Mouse (Mus musculus): Measurements from ENCODE around the gene Pcsk4. TPM values are rescaled to one million over a fixed set of nuclear protein-coding genes. Genes with fewer than 3 reads are reported as not detected.

The Pcsk4 gene
- polyA plus RNA-seq, 1 experiment = 9.1 TPM

DNA sequence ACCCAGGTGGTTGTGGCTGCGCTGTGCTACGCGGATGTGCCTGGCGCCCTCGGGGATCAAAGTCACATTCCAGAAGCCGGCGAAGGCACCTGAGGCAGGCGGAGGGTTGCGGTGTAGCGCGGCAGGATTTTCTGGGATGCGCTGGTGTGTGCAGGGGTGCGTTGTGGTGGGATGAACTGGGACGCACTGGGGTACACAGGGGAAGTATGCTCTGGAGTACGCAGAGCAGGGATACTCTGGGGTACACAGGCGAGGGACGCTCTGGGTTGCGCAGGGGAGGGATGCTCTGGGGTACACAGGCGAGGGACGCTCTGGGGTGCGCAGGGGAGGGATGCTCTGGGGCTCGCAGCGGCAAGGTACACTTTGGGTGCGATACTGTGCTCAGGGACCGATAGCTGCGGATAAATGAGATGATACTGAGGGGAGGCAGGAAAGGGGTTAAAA lies 13.0 kb upstream of the Pcsk4 start:
- no peak for DNase-seq
- H3K4me3 ChIP-seq (ENCODE audit: insufficient read depth, low read depth, low read length) = no peak overlapping the region
- no peaks in the 10 kb centered on the region for H3K27me3 ChIP-seq (replicated peaks; ENCODE audit: control insufficient read depth, insufficient read depth, low read length)
- no peak overlapping the region for H3K27ac ChIP-seq (ENCODE audit: insufficient read depth, low read depth, low read length)
- peaks cover 11% of the 10 kb centered on the region for H3K4me1 ChIP-seq (ENCODE audit: control insufficient read depth, insufficient read depth, low read length)
- H3K36me3 ChIP-seq (ENCODE audit: control insufficient read depth, insufficient read depth, low read length) = no peaks in the 10 kb centered on the region
- 4% methylated on average over 26 of the region's 26 CpGs for WGBS
- TF ChIP-seq POLR2A (IDR thresholded peaks at IDR 0.05; ENCODE audit: low read depth, low read length) = no peak
- TF ChIP-seq CTCF (conservative IDR thresholded peaks at IDR 0.05; ENCODE audit: insufficient read depth, insufficient read length, low read depth, low read length) = no peak

DNA sequence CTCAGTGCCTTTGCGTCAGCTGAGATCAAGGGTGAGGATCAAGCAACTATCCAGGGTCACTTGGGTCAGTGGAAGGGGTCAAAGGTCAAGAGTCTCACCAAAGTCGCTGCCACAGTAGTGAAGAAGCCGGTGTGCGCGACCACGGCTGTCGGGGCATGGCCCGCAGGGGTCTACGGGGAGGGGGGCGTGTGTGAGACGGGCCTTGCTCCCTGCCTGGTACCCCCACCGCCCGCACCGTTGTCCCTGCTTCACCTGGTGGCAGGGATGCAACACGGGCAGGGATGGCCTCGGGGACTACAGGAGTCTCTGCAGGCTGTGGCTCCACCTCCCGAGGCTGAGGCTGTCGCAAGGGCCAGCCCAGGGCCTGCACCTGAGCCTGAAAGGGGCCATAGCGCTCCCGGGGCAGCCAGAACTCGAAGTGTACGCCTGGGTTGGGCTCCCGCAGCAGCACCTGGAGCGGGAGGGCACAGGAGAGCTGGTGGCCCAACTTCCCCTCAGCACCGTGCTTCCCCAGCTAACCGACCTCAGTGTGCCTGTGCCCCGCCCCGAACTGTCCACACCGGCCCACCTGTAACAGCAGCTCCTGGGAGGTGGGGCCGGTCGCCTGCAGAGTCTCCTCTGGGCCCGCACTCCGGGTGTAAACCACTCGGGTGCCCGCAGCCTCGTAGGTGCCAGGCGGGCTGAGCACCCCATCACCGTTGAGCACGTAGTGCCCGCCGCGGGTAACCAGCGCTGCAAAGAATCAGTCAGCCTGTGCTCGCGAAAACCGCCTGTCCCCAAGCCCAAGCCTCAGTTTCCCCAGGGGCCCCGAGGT lies 12.4 kb upstream of the Pcsk4 start:
- TF ChIP-seq CTCF (conservative IDR thresholded peaks at IDR 0.05; ENCODE audit: insufficient read depth, insufficient read length, low read depth, low read length) (no peak), POLR2A (IDR thresholded peaks at IDR 0.05; ENCODE audit: low read depth, low read length) (no peak)
- no peak for DNase-seq
- no peaks in the 10 kb centered on the region for H3K27me3 ChIP-seq (replicated peaks; ENCODE audit: control insufficient read depth, insufficient read depth, low read length)
- peaks cover 11% of the 10 kb centered on the region for H3K4me1 ChIP-seq (ENCODE audit: control insufficient read depth, insufficient read depth, low read length)
- WGBS = 11% methylated on average over 47 of the region's 47 CpGs
- H3K27ac ChIP-seq (ENCODE audit: insufficient read depth, low read depth, low read length) = no peak overlapping the region
- H3K36me3 ChIP-seq (ENCODE audit: control insufficient read depth, insufficient read depth, low read length) = no peaks in the 10 kb centered on the region
- no peak overlapping the region for H3K4me3 ChIP-seq (ENCODE audit: insufficient read depth, low read depth, low read length)

DNA sequence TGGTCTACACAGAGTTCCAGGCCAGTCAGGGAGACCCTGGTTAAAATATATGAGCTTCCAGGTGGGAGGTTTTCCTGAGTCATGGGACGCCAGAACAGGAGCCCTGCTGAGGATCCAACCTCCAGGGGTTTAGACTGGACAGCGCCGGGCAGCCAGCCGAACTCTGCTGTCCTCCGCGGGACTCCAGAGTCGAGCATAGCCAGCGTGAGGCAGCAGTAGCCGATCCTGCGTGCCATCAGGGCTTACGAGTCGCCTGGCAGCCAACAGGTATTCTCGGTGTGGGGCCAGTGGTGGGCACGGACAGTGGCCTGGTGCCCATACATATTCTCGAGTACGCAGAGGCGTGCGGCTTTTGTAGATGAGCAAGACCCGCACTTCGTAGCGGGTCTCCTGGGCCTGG lies 11.7 kb upstream of the Pcsk4 start:
- Histone ChIP-seq H3K36me3 (ENCODE audit: control insufficient read depth, insufficient read depth, low read length) (no peaks in the 10 kb centered on the region), H3K4me3 (ENCODE audit: insufficient read depth, low read depth, low read length) (no peak overlapping the region), H3K4me1 (ENCODE audit: control insufficient read depth, insufficient read depth, low read length) (peaks cover 11% of the 10 kb centered on the region), H3K27ac (ENCODE audit: insufficient read depth, low read depth, low read length) (no peak overlapping the region), H3K27me3 (replicated peaks; ENCODE audit: control insufficient read depth, insufficient read depth, low read length) (no peaks in the 10 kb centered on the region)
- TF ChIP-seq CTCF (conservative IDR thresholded peaks at IDR 0.05; ENCODE audit: insufficient read depth, insufficient read length, low read depth, low read length) (no peak), POLR2A (IDR thresholded peaks at IDR 0.05; ENCODE audit: low read depth, low read length) (no peak)
- 40% methylated on average over 21 of the region's 21 CpGs for WGBS
- DNase-seq = no peak

DNA sequence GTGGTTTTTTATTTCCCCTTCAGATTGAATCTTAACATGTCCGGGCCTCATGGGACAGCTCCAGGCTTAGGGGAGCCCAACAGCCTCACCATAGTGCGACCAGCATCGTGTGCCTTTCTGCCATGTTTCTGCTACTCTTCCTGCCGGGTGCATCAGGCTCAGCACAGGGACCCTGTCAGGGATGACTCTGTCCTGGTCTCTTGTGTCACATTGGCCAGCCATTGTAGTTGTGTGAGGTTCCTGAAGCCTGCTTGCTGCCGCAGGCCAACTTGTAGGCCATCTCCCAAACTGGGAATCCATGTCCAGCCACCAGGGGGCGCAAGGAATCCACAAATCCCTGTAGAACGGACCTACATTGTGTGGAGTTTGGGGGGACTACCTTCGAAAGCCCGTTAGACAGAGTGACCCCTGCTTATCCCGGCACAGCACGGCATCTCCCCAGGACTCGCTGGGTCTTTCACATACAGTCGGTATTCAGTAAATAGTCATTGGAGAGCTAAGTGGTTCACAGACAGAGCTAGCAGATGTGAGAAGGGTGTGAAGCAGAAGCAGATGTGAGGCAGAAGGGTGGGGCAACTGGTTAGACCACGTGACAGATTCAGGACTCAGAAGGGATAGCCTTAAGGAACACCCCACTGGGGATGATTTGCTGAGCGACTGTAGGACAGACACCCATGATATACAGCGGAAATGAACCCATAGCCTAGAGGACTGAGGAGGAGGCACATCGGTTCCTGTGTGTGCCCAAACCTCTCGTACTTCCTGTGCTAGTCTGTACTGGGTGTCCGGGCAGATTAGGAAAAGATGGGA lies 10.8 kb upstream of the Pcsk4 start:
- TF ChIP-seq CTCF (conservative IDR thresholded peaks at IDR 0.05; ENCODE audit: insufficient read depth, insufficient read length, low read depth, low read length) (peak; percentile 86), POLR2A (IDR thresholded peaks at IDR 0.05; ENCODE audit: low read depth, low read length) (no peak)
- H3K4me1 ChIP-seq (ENCODE audit: control insufficient read depth, insufficient read depth, low read length) = peaks cover 11% of the 10 kb centered on the region
- H3K36me3 ChIP-seq (ENCODE audit: control insufficient read depth, insufficient read depth, low read length) = no peaks in the 10 kb centered on the region
- peak; percentile 85 for DNase-seq
- no peak overlapping the region for H3K27ac ChIP-seq (ENCODE audit: insufficient read depth, low read depth, low read length)
- H3K4me3 ChIP-seq (ENCODE audit: insufficient read depth, low read depth, low read length) = no peak overlapping the region
- H3K27me3 ChIP-seq (replicated peaks; ENCODE audit: control insufficient read depth, insufficient read depth, low read length) = no peaks in the 10 kb centered on the region
- WGBS = 20% methylated on average over 19 of the region's 19 CpGs

DNA sequence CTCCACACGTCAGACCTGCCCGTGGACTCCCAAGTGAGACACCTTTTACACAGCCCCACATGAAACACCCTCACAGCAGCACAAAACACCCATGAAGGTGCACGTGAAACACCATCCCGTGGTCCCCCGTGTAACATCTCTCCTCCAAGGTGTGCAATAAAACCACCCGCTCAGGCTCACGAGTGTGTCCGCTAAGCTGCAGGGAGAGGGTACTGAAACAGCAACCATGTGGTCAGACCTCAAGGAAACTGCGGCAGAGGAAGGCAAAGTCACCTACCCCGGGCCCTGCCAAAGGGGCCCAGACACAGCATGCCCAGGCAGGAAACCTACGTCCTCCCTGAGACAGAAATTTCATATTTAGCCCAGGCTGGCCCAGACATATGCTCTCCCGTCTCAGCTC lies 7.0 kb upstream of the Pcsk4 start:
- Histone ChIP-seq H3K4me1 (ENCODE audit: control insufficient read depth, insufficient read depth, low read length) (no peaks in the 10 kb centered on the region), H3K27me3 (replicated peaks; ENCODE audit: control insufficient read depth, insufficient read depth, low read length) (no peaks in the 10 kb centered on the region), H3K27ac (ENCODE audit: insufficient read depth, low read depth, low read length) (no peak overlapping the region), H3K4me3 (ENCODE audit: insufficient read depth, low read depth, low read length) (no peak overlapping the region), H3K36me3 (ENCODE audit: control insufficient read depth, insufficient read depth, low read length) (no peaks in the 10 kb centered on the region)
- 87% methylated on average over 12 of the region's 12 CpGs for WGBS
- no peak for DNase-seq
- no peak for TF ChIP-seq POLR2A (IDR thresholded peaks at IDR 0.05; ENCODE audit: low read depth, low read length)
- no peak for TF ChIP-seq CTCF (conservative IDR thresholded peaks at IDR 0.05; ENCODE audit: insufficient read depth, insufficient read length, low read depth, low read length)

DNA sequence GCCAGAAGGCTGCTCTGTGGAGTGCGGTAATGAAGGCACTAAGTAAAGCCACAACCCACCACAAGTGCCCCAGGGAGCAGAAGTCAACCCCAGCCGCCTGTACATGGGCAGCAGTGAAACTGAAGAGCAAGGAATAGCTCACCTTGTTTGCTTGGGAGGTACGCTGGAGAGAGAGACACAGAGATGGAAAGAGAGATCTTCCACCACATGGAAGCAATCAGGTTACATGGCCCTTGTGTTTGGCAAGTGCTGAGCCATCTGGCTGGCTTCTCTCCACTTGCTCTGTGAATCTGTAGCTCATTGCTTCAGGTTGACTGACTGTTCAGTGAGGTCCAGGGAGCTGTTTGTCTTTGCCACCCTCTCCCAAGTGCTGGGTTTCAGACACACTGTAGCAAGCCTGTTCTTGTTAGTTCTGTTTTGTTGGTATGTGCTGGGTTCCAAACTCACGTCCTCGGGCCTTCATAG lies 3.3 kb upstream of the Pcsk4 start:
- Histone ChIP-seq H3K4me1 (ENCODE audit: control insufficient read depth, insufficient read depth, low read length) (peaks cover 5% of the 10 kb centered on the region; the same call in 1 of the 2 replicates), H3K36me3 (ENCODE audit: control insufficient read depth, insufficient read depth, low read length) (no peaks in the 10 kb centered on the region), H3K4me3 (ENCODE audit: insufficient read depth, low read depth, low read length) (no peak overlapping the region), H3K27me3 (replicated peaks; ENCODE audit: control insufficient read depth, insufficient read depth, low read length) (no peaks in the 10 kb centered on the region), H3K27ac (ENCODE audit: insufficient read depth, low read depth, low read length) (no peak overlapping the region)
- TF ChIP-seq POLR2A (IDR thresholded peaks at IDR 0.05; ENCODE audit: low read depth, low read length) (no peak), CTCF (conservative IDR thresholded peaks at IDR 0.05; ENCODE audit: insufficient read depth, insufficient read length, low read depth, low read length) (no peak)
- 81% methylated on average over 5 of the region's 5 CpGs for WGBS
- DNase-seq = no peak
